Mouse (Mus musculus) MEL (cell line): Measurements from ENCODE around the gene Insm1.

Experiments used
- CTCF ChIP-seq, 3 experiments: IDR thresholded peaks in 2 of 3; conservative IDR thresholded peaks in 1 of 3; 2 replicates each; pipeline ENCODE4 v1.5.1; 2011 to 2012; ENCODE audit warnings: low read length in 3 of 3, low read depth in 2 of 3, mild to moderate bottlenecking in 2 of 3, improper control_type of control experiment in 1 of 3, inconsistent platforms in 1 of 3, mixed read lengths in 1 of 3, moderate library complexity in 1 of 3; ENCODE audit not compliant: control insufficient read depth in 1 of 3, insufficient read depth in 1 of 3, poor library complexity in 1 of 3, severe bottlenecking in 1 of 3
- POLR2AphosphoS5 ChIP-seq: IDR thresholded peaks from 2 replicates; pipeline ENCODE4 v1.6.1; 2012; ENCODE audit warnings: low read depth, borderline replicate concordance, mild to moderate bottlenecking, inconsistent platforms, low read length, moderate library complexity, mixed read lengths

DNA sequence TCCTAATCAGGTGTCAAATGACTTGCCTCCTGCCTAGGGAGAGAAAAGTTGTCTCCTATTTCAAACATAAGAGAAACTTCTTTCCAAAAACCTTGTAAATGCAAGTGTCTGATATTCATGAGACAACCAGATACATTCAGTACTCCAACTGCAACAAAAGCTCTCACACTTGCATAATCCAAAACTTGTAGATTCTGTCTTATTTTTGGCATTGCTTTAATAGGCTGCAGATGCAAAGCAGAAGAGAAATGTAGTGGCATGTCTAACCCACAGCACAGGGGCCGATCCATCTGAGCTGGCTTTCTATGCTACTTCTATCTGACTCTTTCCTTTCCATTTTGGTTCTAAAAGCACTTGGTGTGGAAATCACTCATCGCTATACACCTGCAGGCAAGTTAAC, 9.8 kb downstream of the Insm1 start:
- TF ChIP-seq POLR2AphosphoS5, result no peak
- no peak for TF ChIP-seq CTCF (IDR thresholded peaks at IDR 0.05 in 2 of 3, conservative IDR thresholded peaks at IDR 0.05 in 1 of 3; ENCODE audit: control insufficient read depth in 1 of 3, insufficient read depth in 1 of 3, low read depth in 2 of 3, low read length in 3 of 3, poor library complexity in 1 of 3, severe bottlenecking in 1 of 3)
